23 mouse cellular contexts compared by ENCODE assay signal in genomic region chr6:147062034-147062433, GRCm38 (mm10). TPM values are rescaled to one million over a fixed set of nuclear protein-coding genes. Genes with fewer than 3 reads are reported as not detected.
DNase-seq lines count a peak whose midpoint lies in the region; ATAC-seq and TF ChIP-seq lines count a peak whose summit lies in the region.
"Had no signal": no experiment of that assay in that cellular context is flagged by ENCODE, and none has a peak within 500 bp of the region (broad histone marks: within the 10 kb centered on the region; RNA-seq: fewer than 3 reads in every experiment).

No protein-coding gene starts in this region.

- H3K9ac ChIP-seq in midbrain, embryonic 14.5 days (replicated peaks; ENCODE audit: low read length) = no peak overlapping the region
- H3K9ac ChIP-seq in midbrain, embryonic 11.5 days (ENCODE audit: low read length) = no peak overlapping the region
- H3K9ac ChIP-seq in forebrain, embryonic 12.5 days = no peak overlapping the region
- H3K9ac ChIP-seq in neural tube, embryonic 14.5 days (replicated peaks; ENCODE audit: low read depth, low read length) = no peak overlapping the region
- H3K9ac ChIP-seq: heart, embryonic 13.5 days; lung, embryonic 14.5 days had no signal

- no peaks in the 10 kb centered on the region for H3K27me3 ChIP-seq in midbrain, embryonic 14.5 days (ENCODE audit: control insufficient read depth, insufficient read depth, low read length)
- H3K27me3 ChIP-seq in midbrain, embryonic 11.5 days (ENCODE audit: control insufficient read depth, insufficient read depth, low read length) = no peaks in the 10 kb centered on the region
- H3K27me3 ChIP-seq in forebrain, embryonic 12.5 days = no peaks in the 10 kb centered on the region
- no peaks in the 10 kb centered on the region for H3K27me3 ChIP-seq in neural tube, embryonic 14.5 days (ENCODE audit: control insufficient read depth, insufficient read depth, low read length)
- H3K27me3 ChIP-seq: heart, embryonic 13.5 days had no signal

- no peaks in the 10 kb centered on the region for H3K9me3 ChIP-seq in midbrain, embryonic 14.5 days (ENCODE audit: control insufficient read depth, low read length)
- H3K9me3 ChIP-seq in midbrain, embryonic 11.5 days (ENCODE audit: control insufficient read depth, low read length) = no peaks in the 10 kb centered on the region
- H3K9me3 ChIP-seq in forebrain, embryonic 12.5 days = no peaks in the 10 kb centered on the region
- H3K9me3 ChIP-seq in neural tube, embryonic 14.5 days (ENCODE audit: control insufficient read depth, low read length) = no peaks in the 10 kb centered on the region
- H3K9me3 ChIP-seq: G1E; heart, embryonic 13.5 days had no signal

- ATAC-seq in midbrain, embryonic 14.5 days (ENCODE audit: low FRiP score, low TSS enrichment) = no peak
- no peak for ATAC-seq in midbrain, embryonic 11.5 days (ENCODE audit: low FRiP score)
- ATAC-seq in forebrain, embryonic 12.5 days (ENCODE audit: low FRiP score) = peak; percentile 70; the same call in 1 of the 2 replicates
- ATAC-seq in neural tube, embryonic 14.5 days (ENCODE audit: low read depth) = peak; percentile 72
- ATAC-seq: activated CD4-positive, CD25-positive, alpha-beta regulatory T cell, adult 4 months had no signal

- no peak overlapping the region for H3K4me2 ChIP-seq in midbrain, embryonic 14.5 days (ENCODE audit: low read length)
- no peak overlapping the region for H3K4me2 ChIP-seq in midbrain, embryonic 11.5 days
- no peak overlapping the region for H3K4me2 ChIP-seq in forebrain, embryonic 12.5 days
- H3K4me2 ChIP-seq in neural tube, embryonic 14.5 days (ENCODE audit: low read depth, low read length) = no peak overlapping the region; the same call in 1 of the 2 replicates
- H3K4me2 ChIP-seq: heart, embryonic 13.5 days; liver, embryonic 11.5 days; lung, embryonic 14.5 days had no signal

- 89% methylated on average over 7 of the region's 7 CpGs for WGBS in midbrain, embryonic 14.5 days
- 88% methylated on average over 7 of the region's 7 CpGs for WGBS in midbrain, embryonic 11.5 days
- 52% methylated on average over 7 of the region's 7 CpGs for WGBS in forebrain, embryonic 12.5 days
- WGBS in neural tube, embryonic 14.5 days = 47% methylated on average over 7 of the region's 7 CpGs

- no peak for TF ChIP-seq CTCF in gastrocnemius, adult 2 months (IDR thresholded peaks at IDR 0.05)

- DNase-seq in gastrocnemius, adult 2 months = no peak
- no peak for DNase-seq in gastrocnemius, postnatal 36 days
- peak; percentile 26 for DNase-seq in midbrain, embryonic 14.5 days
- DNase-seq in midbrain, embryonic 11.5 days (ENCODE audit: low spot score, missing footprints) = no peak
- DNase-seq in heart, postnatal 36 days = no peak
- DNase-seq: adrenal gland, postnatal 10 days; cerebellum, postnatal 25 days; gastrocnemius, postnatal 10 days; heart, adult 18-20 months; kidney, adult 2 months; kidney, postnatal 10 days; layer of hippocampus, postnatal 36 days; lung, embryonic 14.5 days; lung, postnatal 36 days; thymus, postnatal 25 days had no signal

- no peak overlapping the region for H3K4me3 ChIP-seq in gastrocnemius, adult 2 months
- no peak overlapping the region for H3K4me3 ChIP-seq in midbrain, embryonic 14.5 days (replicated peaks; ENCODE audit: low read depth, low read length)
- H3K4me3 ChIP-seq in midbrain, embryonic 11.5 days (ENCODE audit: low read depth, low read length) = no peak overlapping the region
- H3K4me3 ChIP-seq in forebrain, embryonic 12.5 days (replicated peaks) = no peak overlapping the region
- no peak overlapping the region for H3K4me3 ChIP-seq in neural tube, embryonic 14.5 days (ENCODE audit: low read depth, low read length)
- H3K4me3 ChIP-seq: heart, embryonic 13.5 days had no signal

- H3K4me1 ChIP-seq in midbrain, embryonic 14.5 days (ENCODE audit: control insufficient read depth, insufficient read depth, low read length) = no peaks in the 10 kb centered on the region
- no peaks in the 10 kb centered on the region for H3K4me1 ChIP-seq in midbrain, embryonic 11.5 days (ENCODE audit: control insufficient read depth, insufficient read depth, low read length)
- H3K4me1 ChIP-seq in forebrain, embryonic 12.5 days = no peaks in the 10 kb centered on the region; the same call in 1 of the 2 replicates
- no peaks in the 10 kb centered on the region for H3K4me1 ChIP-seq in neural tube, embryonic 14.5 days (ENCODE audit: control insufficient read depth, insufficient read depth, low read length)
- H3K4me1 ChIP-seq: heart, embryonic 13.5 days had no signal

- intact Hi-C loops in gastrocnemius, adult 2 months (cut with DNase I) = no loop called here
- intact Hi-C loops in gastrocnemius, postnatal 36 days (cut with DNase I) = no loop called here
- intact Hi-C loops in heart, postnatal 36 days (cut with DNase I) = no loop called here

- peak overlapping the region; percentile 73 for H3K27ac ChIP-seq in gastrocnemius, adult 2 months
- H3K27ac ChIP-seq in midbrain, embryonic 14.5 days (replicated peaks; ENCODE audit: low read depth, low read length) = no peak overlapping the region
- no peak overlapping the region for H3K27ac ChIP-seq in midbrain, embryonic 11.5 days (ENCODE audit: low read depth, low read length)
- H3K27ac ChIP-seq in forebrain, embryonic 12.5 days = peak overlapping the region; percentile 46; the same call in 1 of the 2 replicates
- 0 out of 2 replicates have a peak overlapping the region, but pooled peaks have one; percentile 18 for H3K27ac ChIP-seq in neural tube, embryonic 14.5 days (ENCODE audit: low read depth, low read length)
- H3K27ac ChIP-seq: heart, embryonic 13.5 days had no signal

- H3K36me3 ChIP-seq in midbrain, embryonic 14.5 days (ENCODE audit: control insufficient read depth, insufficient read depth, low read length) = peaks cover 55% of the 10 kb centered on the region
- H3K36me3 ChIP-seq in midbrain, embryonic 11.5 days (ENCODE audit: control insufficient read depth, insufficient read depth, low read length) = 0 out of 2 replicates have a peak, but pooled peaks cover 2% of the 10 kb centered on the region
- H3K36me3 ChIP-seq in forebrain, embryonic 12.5 days (replicated peaks) = peaks cover 53% of the 10 kb centered on the region
- peaks cover 9% of the 10 kb centered on the region; the same call in 1 of the 2 replicates for H3K36me3 ChIP-seq in neural tube, embryonic 14.5 days (ENCODE audit: control insufficient read depth, insufficient read depth, low read length)

RNA-seq across cellular contexts. Expression of gene Mrps35, which starts 19.5 kb away (rescaled TPM):
- 10 to 100 TPM; 37.4 to 52.4 TPM for total RNA-seq in gastrocnemius, adult 2 months (2021)
- 10 to 100 TPM; 40.9 to 41.0 TPM for total RNA-seq in gastrocnemius, postnatal 36 days (2021)
- polyA plus RNA-seq in midbrain, embryonic 14.5 days (2014; fragmentation: Nextera tagmentation; extraction: Ambion mirVana) = 72.1 and 83.0 TPM in 2 replicates
- 88.1 and 97.8 TPM in 2 replicates for polyA plus RNA-seq in midbrain, embryonic 11.5 days (2014; fragmentation: Nextera tagmentation; extraction: Ambion mirVana)
- 89.5 and 94.3 TPM in 2 replicates for polyA plus RNA-seq in forebrain, embryonic 12.5 days (2016; fragmentation: Nextera tagmentation; extraction: Ambion mirVana)
- 66.2 and 82.3 TPM in 2 replicates for polyA plus RNA-seq in neural tube, embryonic 14.5 days (2014; fragmentation: Nextera tagmentation; extraction: Ambion mirVana)
- 100 to 1,000 TPM; 195 to 200 TPM for total RNA-seq in heart, postnatal 36 days (2021)

RNA-seq across cellular contexts. Expression of gene Mansc4, which starts 24.8 kb away (rescaled TPM):
- not detected for total RNA-seq in gastrocnemius, adult 2 months (2021)
- not detected for total RNA-seq in gastrocnemius, postnatal 36 days (2021)
- 0.19 and 0.66 TPM in 2 replicates for polyA plus RNA-seq in midbrain, embryonic 14.5 days (2014; fragmentation: Nextera tagmentation; extraction: Ambion mirVana)
- polyA plus RNA-seq in midbrain, embryonic 11.5 days (2014; fragmentation: Nextera tagmentation; extraction: Ambion mirVana) = 0.72 and 0.83 TPM in 2 replicates
- 0.41 and 0.68 TPM in 2 replicates for polyA plus RNA-seq in forebrain, embryonic 12.5 days (2016; fragmentation: Nextera tagmentation; extraction: Ambion mirVana)
- 0.66 and 1.1 TPM in 2 replicates for polyA plus RNA-seq in neural tube, embryonic 14.5 days (2014; fragmentation: Nextera tagmentation; extraction: Ambion mirVana)
- not detected for total RNA-seq in heart, postnatal 36 days (2021)
- total RNA-seq: G1E; gastrocnemius, postnatal 10 days; heart, adult 18-20 months; heart, postnatal 25 days; megakaryocyte-erythroid progenitor cell, adult 5-6 weeks had no signal
- polyA plus RNA-seq: G1E had no signal

RNA-seq across cellular contexts. Expression of gene Klhl42, which starts 29.1 kb away (rescaled TPM):
- 1 to 10 TPM; 1.7 to 2.2 TPM for total RNA-seq in gastrocnemius, adult 2 months (2021)
- total RNA-seq in gastrocnemius, postnatal 36 days (2021) = 1 to 10 TPM; 1.6 to 2.2 TPM
- 7.3 and 8.9 TPM in 2 replicates for polyA plus RNA-seq in midbrain, embryonic 14.5 days (2014; fragmentation: Nextera tagmentation; extraction: Ambion mirVana)
- 8.6 and 9.3 TPM in 2 replicates for polyA plus RNA-seq in midbrain, embryonic 11.5 days (2014; fragmentation: Nextera tagmentation; extraction: Ambion mirVana)
- 6.7 and 7.3 TPM in 2 replicates for polyA plus RNA-seq in forebrain, embryonic 12.5 days (2016; fragmentation: Nextera tagmentation; extraction: Ambion mirVana)
- polyA plus RNA-seq in neural tube, embryonic 14.5 days (2014; fragmentation: Nextera tagmentation; extraction: Ambion mirVana) = 9.7 and 10.3 TPM in 2 replicates
- 1 to 10 TPM; 5.7 to 6.9 TPM for total RNA-seq in heart, postnatal 36 days (2021)

RNA-seq across cellular contexts. Expression of gene Rep15, which starts 29.6 kb away (rescaled TPM):
- under 1 TPM; 0.59 to 0.66 TPM for total RNA-seq in gastrocnemius, adult 2 months (2021)
- under 1 TPM; 0.26 to 0.49 TPM for total RNA-seq in gastrocnemius, postnatal 36 days (2021)
- 0.62 and 0.98 TPM in 2 replicates for polyA plus RNA-seq in midbrain, embryonic 14.5 days (2014; fragmentation: Nextera tagmentation; extraction: Ambion mirVana)
- 0.55 and 0.88 TPM in 2 replicates for polyA plus RNA-seq in midbrain, embryonic 11.5 days (2014; fragmentation: Nextera tagmentation; extraction: Ambion mirVana)
- 0.62 and 1.1 TPM in 2 replicates for polyA plus RNA-seq in forebrain, embryonic 12.5 days (2016; fragmentation: Nextera tagmentation; extraction: Ambion mirVana)
- 0.60 and 0.79 TPM in 2 replicates for polyA plus RNA-seq in neural tube, embryonic 14.5 days (2014; fragmentation: Nextera tagmentation; extraction: Ambion mirVana)
- 1 to 10 TPM in 1 of 2 experiments, under 1 TPM in 1; 0.87 to 1.2 TPM for total RNA-seq in heart, postnatal 36 days (2021)
- polyA plus RNA-seq: G1E had no signal

Comparison
In these comparisons a context has a peak if more than half of its experiments do, and no peak if none do; other contexts are left out.
1. H3K27ac ChIP-seq: peak in gastrocnemius, adult 2 months (single experiment), forebrain, embryonic 12.5 days (single experiment) and neural tube, embryonic 14.5 days (single experiment); none in midbrain, embryonic 14.5 days (single experiment) and midbrain, embryonic 11.5 days (single experiment).
2. ATAC-seq: peak in forebrain, embryonic 12.5 days (single experiment) and neural tube, embryonic 14.5 days (single experiment); none in midbrain, embryonic 14.5 days (single experiment) and midbrain, embryonic 11.5 days (single experiment).